Mouse (Mus musculus) midbrain, postnatal 0 days (tissue): ENCODE data around the gene Sh3pxd2b. TPM values are rescaled to one million over a fixed set of nuclear protein-coding genes. Genes with fewer than 3 reads are reported as not detected.

Source experiments
- ATAC-seq: fragments of 200-750 bp; cut with Nextera tagmentation; 2 replicates; pipeline ENCODE4 v1.8.0; 2017; ENCODE audit warnings: moderate number of reproducible peaks, mild to moderate bottlenecking, moderate TSS enrichment, moderate library complexity; ENCODE audit not compliant: low FRiP score
- DNase-seq: peaks from one replicate; pipeline ENCODE4 v3.0.0-alpha.2; 2015; ENCODE audit warnings: low spot score
- H3K27ac ChIP-seq: fragments of 300-500 bp; sonication (generic); 2 replicates; pipeline ENCODE4 v1.5.1; 2014; ENCODE audit warnings: low read depth, mild to moderate bottlenecking, low read length, mixed read lengths
- H3K27me3 ChIP-seq: fragments of 300-500 bp; sonication (generic); 2 replicates; pipeline ENCODE4 v1.6.1; 2014; ENCODE audit warnings: low read length, control low read depth, mixed read lengths; ENCODE audit not compliant: insufficient read depth
- H3K36me3 ChIP-seq: fragments of 300-500 bp; sonication (generic); 2 replicates; pipeline ENCODE4 v1.6.1; 2014; ENCODE audit warnings: low read length, control low read depth, mixed read lengths; ENCODE audit not compliant: insufficient read depth
- H3K4me1 ChIP-seq: fragments of 300-500 bp; sonication (generic); 2 replicates; pipeline ENCODE4 v1.6.1; 2014; ENCODE audit warnings: mild to moderate bottlenecking, control low read depth, antibody characterized with exemption, low read length, mixed read lengths; ENCODE audit not compliant: insufficient read depth
- H3K4me2 ChIP-seq: fragments of 300-500 bp; sonication (generic); 2 replicates; pipeline ENCODE4 v1.6.1; 2014; ENCODE audit warnings: low read depth, mild to moderate bottlenecking, low read length, mixed read lengths; ENCODE audit not compliant: poor library complexity, severe bottlenecking
- H3K4me3 ChIP-seq: fragments of 300-500 bp; sonication (generic); 2 replicates; pipeline ENCODE4 v1.5.1; 2014; ENCODE audit warnings: low read depth, mild to moderate bottlenecking, low read length, moderate library complexity
- H3K9ac ChIP-seq: fragments of 300-500 bp; sonication (generic); replicated peaks from 2 replicates; pipeline ENCODE4 v1.6.1; 2014; ENCODE audit warnings: mild to moderate bottlenecking, low read length, moderate library complexity, mixed read lengths; ENCODE audit not compliant: poor library complexity, severe bottlenecking
- H3K9me3 ChIP-seq: fragments of 300-500 bp; sonication (generic); 2 replicates; pipeline ENCODE4 v1.6.1; 2016; ENCODE audit warnings: low read length, control low read depth
- CTCF ChIP-seq: IDR thresholded peaks from 2 replicates; pipeline ENCODE4 v1.5.1; 2016; ENCODE audit warnings: antibody characterized with exemption, mild to moderate bottlenecking
- WGBS: fragments of 180-500 bp; shearing (Covaris S2); extraction: QIAGEN DNeasy Blood & Tissue Kit; methylation state at CpG from one replicate; pipeline ENCODE4 v1.1.7; 2014; 5-methylcytosine and 5-hydroxymethylcytosine counted together
- polyA plus RNA-seq: library from polyadenylated mRNA; unstranded; fragments of >200 nt; fragmentation: Nextera tagmentation; extraction: Ambion mirVana; gene quantifications from 2 replicates; pipeline ENCODE4 v1.2.1, GENCODE M21; 2015
- total RNA-seq: library from RNA; depleted of rRNA; stranded (reverse); fragments of >200 nt; gene quantifications from 2 replicates; pipeline ENCODE4 v1.2.3, GENCODE M21; 2014

The Sh3pxd2b gene
- total and polyA plus RNA-seq, 2 experiments from 2014 or later, result 8.7 to 47.5 TPM

GRCm38 (mm10) chr11:32451306-32451705, 103.7 kb downstream of the Sh3pxd2b start:
- ATAC-seq (no peak), DNase-seq (no peak)
- no peaks in the 10 kb centered on the region for H3K36me3 ChIP-seq
- 90% methylated on average over 6 of the region's 6 CpGs for WGBS
- no peaks in the 10 kb centered on the region for H3K27me3 ChIP-seq
- H3K9ac ChIP-seq, result no peak overlapping the region
- no peak overlapping the region for H3K4me2 ChIP-seq
- H3K4me1 ChIP-seq, result no peaks in the 10 kb centered on the region
- no peak for TF ChIP-seq CTCF
- H3K9me3 ChIP-seq, result no peaks in the 10 kb centered on the region
- no peak overlapping the region for H3K27ac ChIP-seq
- H3K4me3 ChIP-seq, result no peak overlapping the region

GRCm38 (mm10) chr11:32452745-32453144, 105.1 kb downstream of the Sh3pxd2b start:
- no peak overlapping the region for H3K9ac ChIP-seq
- no peak for TF ChIP-seq CTCF
- ATAC-seq (no peak), DNase-seq (no peak)
- WGBS, result 93% methylated on average over 4 of the region's 4 CpGs
- H3K4me3 ChIP-seq, result no peak overlapping the region
- H3K4me2 ChIP-seq, result no peak overlapping the region
- no peaks in the 10 kb centered on the region for H3K36me3 ChIP-seq
- H3K9me3 ChIP-seq, result no peaks in the 10 kb centered on the region
- H3K4me1 ChIP-seq, result no peaks in the 10 kb centered on the region
- H3K27me3 ChIP-seq, result no peaks in the 10 kb centered on the region
- H3K27ac ChIP-seq, result no peak overlapping the region

GRCm38 (mm10) chr11:32453353-32453915, 105.8 kb downstream of the Sh3pxd2b start:
- no peaks in the 10 kb centered on the region for H3K36me3 ChIP-seq
- no peaks in the 10 kb centered on the region for H3K4me1 ChIP-seq
- H3K9ac ChIP-seq, result no peak overlapping the region
- H3K4me3 ChIP-seq, result no peak overlapping the region
- no peak for TF ChIP-seq CTCF
- ATAC-seq, result no peak
- H3K4me2 ChIP-seq, result no peak overlapping the region
- peak overlapping the region; percentile 34; the same call in 1 of the 2 replicates for H3K27ac ChIP-seq
- DNase-seq, result peak; percentile 22
- WGBS, result 27% methylated on average over 8 of the region's 8 CpGs
- H3K27me3 ChIP-seq, result no peaks in the 10 kb centered on the region
- H3K9me3 ChIP-seq, result no peaks in the 10 kb centered on the region

- WGBS, result 2% methylated on average over 19 of the region's 19 CpGs
- DNase-seq (no peak), ATAC-seq (no peak)
- H3K27me3 ChIP-seq, result no peaks in the 10 kb centered on the region
- H3K4me1 ChIP-seq, result no peaks in the 10 kb centered on the region
- H3K36me3 ChIP-seq, result no peaks in the 10 kb centered on the region
- H3K4me3 ChIP-seq, result peak overlapping the region; percentile 77
- peak overlapping the region; percentile 82 for H3K9ac ChIP-seq
- no peaks in the 10 kb centered on the region for H3K9me3 ChIP-seq
- H3K27ac ChIP-seq, result peak overlapping the region; percentile 93
- peak overlapping the region; percentile 83 for H3K4me2 ChIP-seq
- TF ChIP-seq CTCF, result no peak
These were observed 106.7 kb downstream of the Sh3pxd2b start for GRCm38 (mm10) chr11:32454231-32454799.

- H3K27ac ChIP-seq, result peak within 1 kb of the TSS; percentile 93
- no peaks in the 10 kb centered on the region for H3K36me3 ChIP-seq
- H3K27me3 ChIP-seq, result no peaks in the 10 kb centered on the region
- ATAC-seq (peak; percentile 97), DNase-seq (peak; percentile 96)
- TF ChIP-seq CTCF, result no peak
- peak within 1 kb of the TSS; percentile 82 for H3K9ac ChIP-seq
- WGBS, result 2% methylated on average over 40 of the region's 86 CpGs
- no peaks in the 10 kb centered on the region for H3K4me1 ChIP-seq
- peak within 1 kb of the TSS; percentile 77 for H3K4me3 ChIP-seq
- H3K9me3 ChIP-seq, result no peaks in the 10 kb centered on the region
- peak within 1 kb of the TSS; percentile 83 for H3K4me2 ChIP-seq
These were observed 107.3 kb downstream of the Sh3pxd2b start, which contains the start of gene Ubtd2 for GRCm38 (mm10) chr11:32454800-32455506. TSS of gene Ubtd2 (plus strand) at chr11:32455370.
